Mouse (Mus musculus): ENCODE data around the gene Kmt2c.

- TF ChIP-seq POLR2A (IDR thresholded peaks at IDR 0.05; ENCODE audit: insufficient read depth, low read depth, low read length) (no peak), CTCF (IDR thresholded peaks at IDR 0.05; ENCODE audit: insufficient read depth, low read depth, low read length) (no peak)
Measured at GRCm38 (mm10) chr5:25530629-25531028, 32.0 kb upstream of the Kmt2c start.

Data from olfactory bulb, adult 2 months (tissue).